Mouse (Mus musculus) ovary, adult 2 months (tissue): ENCODE measurements around the gene Btg1-ps2. TPM values are rescaled to one million over a fixed set of nuclear protein-coding genes. Genes with fewer than 3 reads are reported as not detected.

Experiments
- polyA plus RNA-seq: library from polyadenylated mRNA; depleted of rRNA; stranded (reverse); fragments of >200 nt; gene quantifications from 2 replicates; pipeline ENCODE4 v1.2.3, GENCODE M21; 2012; rRNA removed

Btg1-ps2 gene
- 0.26 and 0.85 TPM in 2 replicates for polyA plus RNA-seq

DNA sequence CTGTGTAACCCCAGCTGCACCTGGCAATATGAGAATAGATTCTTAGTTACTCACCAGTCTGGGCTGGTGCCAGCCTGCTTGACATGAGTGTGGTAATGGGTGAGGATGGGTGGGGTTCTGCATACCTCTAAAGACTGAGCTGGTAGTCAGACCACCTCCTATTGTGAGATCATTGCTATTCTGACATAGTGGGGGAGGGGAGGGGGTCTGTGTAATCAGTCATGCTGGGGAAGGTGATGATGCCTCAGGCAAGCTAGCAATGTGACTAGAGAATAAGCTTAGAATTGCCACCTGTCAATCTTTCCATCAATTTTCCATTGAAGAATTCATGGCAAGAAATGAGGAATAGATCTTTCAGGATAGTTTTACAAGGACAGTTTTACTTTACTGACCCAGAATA is at the start of gene Btg1-ps2:
Gene Btg1-ps2 (minus strand): TSS at position 101 of the 400 bp plus-strand sequence.

DNA sequence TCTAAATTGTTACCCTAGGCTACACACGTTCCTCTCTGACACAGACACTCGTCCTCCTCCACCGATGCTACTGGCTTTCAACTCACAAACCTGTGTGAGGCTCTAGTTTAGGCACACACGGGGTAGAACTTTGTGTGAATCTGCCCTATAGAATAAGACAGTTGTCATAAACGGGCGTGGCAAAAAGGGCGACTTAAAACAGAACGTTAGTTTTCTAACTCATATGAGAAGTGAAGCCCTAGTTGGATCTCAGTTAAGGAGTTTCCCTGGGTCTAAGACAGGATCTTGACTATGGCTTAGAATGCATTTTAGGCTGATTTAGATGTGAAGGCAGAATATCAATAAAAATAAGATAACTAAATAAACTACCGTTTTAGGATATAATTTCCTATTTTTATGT is 42.1 kb upstream of the Btg1-ps2 start, which contains the start of gene Rhox11:
Gene Rhox11 (minus strand): TSS at position 101 of the 400 bp plus-strand sequence.

DNA sequence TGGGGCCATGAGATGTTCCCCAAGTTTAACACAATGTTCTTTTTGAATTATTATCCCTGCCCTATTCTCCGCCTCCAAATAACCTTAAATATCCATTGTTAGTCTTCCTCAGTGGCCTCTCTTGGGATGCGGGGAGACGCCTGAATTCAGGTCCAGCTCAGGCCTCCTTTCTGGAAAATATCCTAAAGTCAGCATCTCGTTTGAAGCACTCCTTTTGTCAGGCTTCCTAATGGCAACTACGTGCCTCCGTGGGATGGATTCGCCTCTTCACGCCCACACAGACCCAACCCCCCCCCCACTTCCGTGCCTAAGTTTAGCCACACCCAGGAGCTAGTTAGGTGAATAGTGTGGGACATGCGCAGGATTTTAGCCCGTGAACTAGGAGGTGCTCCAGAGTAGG is 23.3 kb upstream of the Btg1-ps2 start, which contains the start of gene Rhox10:
Gene Rhox10 (plus strand): TSS at position 301 of the 400 bp plus-strand sequence.

DNA sequence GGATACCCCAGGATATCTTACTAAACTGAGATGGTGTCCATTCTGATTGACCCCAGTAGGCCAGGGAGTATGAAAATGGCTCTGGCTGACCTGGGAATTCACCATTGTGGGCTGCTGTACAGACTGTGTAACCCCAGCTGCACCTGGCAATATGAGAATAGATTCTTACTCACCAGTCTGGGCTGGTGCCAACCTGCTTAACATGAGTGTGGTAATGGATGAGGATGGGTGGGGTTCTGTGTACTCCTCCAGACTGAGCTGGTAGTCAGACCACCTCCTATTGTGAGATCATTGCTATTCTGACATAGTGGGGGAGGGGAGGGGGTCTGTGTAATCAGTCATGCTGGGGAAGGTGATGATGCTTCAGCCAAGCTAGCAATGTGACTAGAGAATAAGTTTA is 24.3 kb downstream of the Btg1-ps2 start, which contains the start of gene Btg1-ps1:
Gene Btg1-ps1 (minus strand): TSS at position 219 of the 400 bp plus-strand sequence.

Other genes starting within 250 kb of the Btg1-ps2 start
- not detected in 2 replicates for gene Rhox5, start 238.3 kb downstream of the Btg1-ps2 start, polyA plus RNA-seq
- not detected in 2 replicates for gene Rhox6, start 216.2 kb downstream of the Btg1-ps2 start, polyA plus RNA-seq
- not detected in 2 replicates for gene Rhox7a, start 211.4 kb downstream of the Btg1-ps2 start, polyA plus RNA-seq
- 0.26 and 0.81 TPM in 2 replicates for gene Rhox8, start 164.2 kb downstream of the Btg1-ps2 start, polyA plus RNA-seq
- gene Rhox7b, start 145.9 kb downstream of the Btg1-ps2 start, polyA plus RNA-seq: not detected in 2 replicates
- gene Rhox9, start 141.3 kb downstream of the Btg1-ps2 start, polyA plus RNA-seq: not detected in 2 replicates
- not detected in 2 replicates for gene Btg1-ps1, start 24.3 kb downstream of the Btg1-ps2 start, polyA plus RNA-seq
- not detected in 2 replicates for gene Rhox10, start 23.4 kb upstream of the Btg1-ps2 start, polyA plus RNA-seq
- not detected in 2 replicates for gene Rhox11, start 42.0 kb upstream of the Btg1-ps2 start, polyA plus RNA-seq
- gene Rhox12, start 67.8 kb upstream of the Btg1-ps2 start, polyA plus RNA-seq: not detected in 2 replicates
- not detected in 2 replicates for gene Rhox13, start 78.1 kb upstream of the Btg1-ps2 start, polyA plus RNA-seq
- gene Zbtb33, start 146.7 kb upstream of the Btg1-ps2 start, polyA plus RNA-seq: 2.7 and 3.7 TPM in 2 replicates
- gene Tmem255a, start 209.3 kb upstream of the Btg1-ps2 start, polyA plus RNA-seq: 11.5 and 13.7 TPM in 2 replicates